Mouse (Mus musculus) bone marrow macrophage, adult 2 months (primary cell): ENCODE measurements at regions not wholly inside any gene's neighbourhood (a gene's known extent, or its start where the extent isn't known, plus 50 kb on each side); places are given as distances from the start of the nearest gene placed in this dataset.

Source experiments
- CTCF ChIP-seq: IDR thresholded peaks from 2 replicates; pipeline ENCODE4 v1.5.1; 2012; ENCODE audit warnings: low read depth, mild to moderate bottlenecking, low read length, moderate library complexity
- POLR2A ChIP-seq: IDR thresholded peaks from 2 replicates; pipeline ENCODE4 v1.6.1; 2012; ENCODE audit warnings: mild to moderate bottlenecking, low read depth, low read length, borderline replicate concordance

DNA sequence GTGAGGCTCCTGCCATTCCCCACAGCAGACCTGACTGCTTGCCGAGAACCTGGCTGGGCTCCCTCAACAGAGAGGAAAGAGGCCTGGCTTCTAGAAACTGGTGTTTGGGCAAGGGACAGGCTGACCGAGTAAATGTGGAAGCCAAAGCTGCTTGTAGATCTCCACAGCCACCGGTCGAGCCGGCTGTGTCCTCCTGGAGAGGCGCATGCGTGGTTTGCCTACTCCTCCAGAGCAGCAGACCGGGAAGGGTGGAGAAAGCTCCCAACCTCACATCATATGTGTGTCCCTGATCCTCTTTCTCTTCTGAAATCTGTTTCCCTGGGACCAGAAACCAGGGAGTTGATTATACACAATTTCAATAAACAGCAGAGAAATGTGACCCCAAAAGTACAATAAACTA, 92.0 kb downstream of the Dad1 start:
- TF ChIP-seq CTCF (no peak), POLR2A (no peak)
